Mouse (Mus musculus) testis, adult 2 months (tissue): Measurements from ENCODE around the gene C8b. TPM values are rescaled to one million over a fixed set of nuclear protein-coding genes. Genes with fewer than 3 reads are reported as not detected.

Experiments used
- H3K27ac ChIP-seq: fragments of 200-500 bp; 2 replicates; pipeline ENCODE4 v1.5.1; 2012; ENCODE audit warnings: low read depth, low read length; ENCODE audit not compliant: control insufficient read depth, insufficient read depth
- H3K27me3 ChIP-seq: fragments of 200-500 bp; 2 replicates; pipeline ENCODE4 v1.6.1; 2012; ENCODE audit warnings: mild to moderate bottlenecking, low read length, moderate library complexity; ENCODE audit not compliant: control insufficient read depth, insufficient read depth
- H3K36me3 ChIP-seq: fragments of 200-500 bp; 2 replicates; pipeline ENCODE4 v1.6.1; 2012; ENCODE audit warnings: mild to moderate bottlenecking, low read length; ENCODE audit not compliant: control insufficient read depth, insufficient read depth
- H3K4me1 ChIP-seq: fragments of 200-500 bp; 2 replicates; pipeline ENCODE4 v1.6.1; 2012; ENCODE audit warnings: low read length; ENCODE audit not compliant: control insufficient read depth, insufficient read depth
- H3K4me3 ChIP-seq: fragments of 200-500 bp; 2 replicates; pipeline ENCODE4 v1.5.1; 2012; ENCODE audit warnings: low read depth, mild to moderate bottlenecking, low read length, moderate library complexity, mixed read lengths; ENCODE audit not compliant: control insufficient read depth
- CTCF ChIP-seq: fragments of 200-500 bp; IDR thresholded peaks from 2 replicates; pipeline ENCODE4 v1.5.1; 2012; ENCODE audit warnings: low read depth, mild to moderate bottlenecking, inconsistent platforms, low read length, moderate library complexity; ENCODE audit not compliant: control insufficient read depth, insufficient read depth, insufficient replicate concordance
- POLR2A ChIP-seq: fragments of 200-500 bp; IDR thresholded peaks from 2 replicates; pipeline ENCODE4 v1.6.1; 2012; ENCODE audit warnings: low read depth, mild to moderate bottlenecking, inconsistent platforms, low read length, moderate library complexity; ENCODE audit not compliant: control insufficient read depth
- polyA plus RNA-seq: library from polyadenylated mRNA; depleted of rRNA; stranded (reverse); fragments of >200 nt; gene quantifications from 2 replicates; pipeline ENCODE4 v1.2.3, GENCODE M21; 2012

The C8b gene
- polyA plus RNA-seq, 1 experiment, result 25.4 TPM

DNA sequence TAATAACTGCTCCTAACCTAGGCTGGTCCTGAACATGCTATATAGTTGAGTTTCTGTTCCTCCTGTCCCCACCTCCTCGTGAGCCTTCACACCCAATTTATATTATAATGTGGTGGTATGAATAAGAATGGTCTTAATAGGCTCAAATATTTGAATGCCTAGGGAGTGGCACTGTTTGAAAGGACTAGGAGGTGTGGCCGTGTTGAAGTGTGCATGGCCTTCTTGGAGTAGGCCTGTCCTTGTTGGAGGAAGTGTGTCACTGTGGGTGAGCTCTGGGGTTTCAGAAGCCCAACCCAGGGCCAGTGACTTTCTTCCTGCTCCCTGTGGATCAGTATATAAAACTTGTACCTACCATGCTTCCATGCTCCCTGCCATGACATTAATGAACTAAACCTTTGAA lies 47.5 kb downstream of the C8b start:
- H3K36me3 ChIP-seq, result no peaks in the 10 kb centered on the region
- no peaks in the 10 kb centered on the region for H3K27me3 ChIP-seq
- no peaks in the 10 kb centered on the region for H3K4me1 ChIP-seq
- TF ChIP-seq POLR2A, result no peak
- TF ChIP-seq CTCF, result no peak
- H3K27ac ChIP-seq, result no peak overlapping the region
- H3K4me3 ChIP-seq, result no peak overlapping the region

GRCm38 (mm10) chr4:104816519-104817232 lies 50.6 kb downstream of the C8b start:
- H3K27me3 ChIP-seq, result no peaks in the 10 kb centered on the region
- H3K4me1 ChIP-seq, result peaks cover 3% of the 10 kb centered on the region; the same call in 1 of the 2 replicates
- H3K4me3 ChIP-seq, result no peak overlapping the region
- TF ChIP-seq POLR2A (no peak), CTCF (no peak)
- H3K36me3 ChIP-seq, result no peaks in the 10 kb centered on the region
- H3K27ac ChIP-seq, result no peak overlapping the region

- peaks cover 8% of the 10 kb centered on the region for H3K4me1 ChIP-seq
- TF ChIP-seq CTCF (no peak), POLR2A (no peak)
Measured at GRCm38 (mm10) chr4:104817509-104817908, 51.4 kb downstream of the C8b start.

GRCm38 (mm10) chr4:104818986-104819385 lies 52.9 kb downstream of the C8b start:
- Histone ChIP-seq H3K36me3 (no peaks in the 10 kb centered on the region), H3K4me1 (peaks cover 8% of the 10 kb centered on the region), H3K4me3 (no peak overlapping the region), H3K27me3 (no peaks in the 10 kb centered on the region), H3K27ac (no peak overlapping the region)
- TF ChIP-seq POLR2A (no peak), CTCF (no peak)

More at GRCm38 (mm10) chr4:104817509-104817908, 51.4 kb downstream of the C8b start:
- Histone ChIP-seq H3K4me3 (no peak overlapping the region), H3K36me3 (no peaks in the 10 kb centered on the region), H3K27me3 (no peaks in the 10 kb centered on the region), H3K27ac (no peak overlapping the region)

DNA sequence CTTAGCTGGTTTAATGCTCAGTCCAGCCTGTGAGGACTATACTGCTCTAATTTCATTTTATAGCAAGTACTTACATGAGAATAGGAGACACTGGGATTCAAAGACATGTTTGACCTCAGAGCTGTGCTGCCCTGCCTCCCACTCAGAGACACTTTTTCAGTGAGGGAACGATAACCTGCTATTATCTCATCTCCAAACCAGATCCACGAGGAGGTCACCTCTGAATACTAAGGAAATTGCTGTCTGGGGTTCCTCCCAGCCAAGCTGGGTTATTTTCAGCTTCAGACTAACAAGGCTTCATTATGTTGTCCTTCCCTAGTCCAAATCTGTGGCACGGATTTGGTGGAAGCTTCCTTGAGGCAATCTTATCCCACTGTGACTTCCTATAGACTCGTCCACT lies 53.8 kb downstream of the C8b start:
- Histone ChIP-seq H3K36me3 (no peaks in the 10 kb centered on the region), H3K4me3 (no peak overlapping the region), H3K4me1 (peaks cover 8% of the 10 kb centered on the region), H3K27me3 (no peaks in the 10 kb centered on the region), H3K27ac (no peak overlapping the region)
- no peak for TF ChIP-seq POLR2A

DNA sequence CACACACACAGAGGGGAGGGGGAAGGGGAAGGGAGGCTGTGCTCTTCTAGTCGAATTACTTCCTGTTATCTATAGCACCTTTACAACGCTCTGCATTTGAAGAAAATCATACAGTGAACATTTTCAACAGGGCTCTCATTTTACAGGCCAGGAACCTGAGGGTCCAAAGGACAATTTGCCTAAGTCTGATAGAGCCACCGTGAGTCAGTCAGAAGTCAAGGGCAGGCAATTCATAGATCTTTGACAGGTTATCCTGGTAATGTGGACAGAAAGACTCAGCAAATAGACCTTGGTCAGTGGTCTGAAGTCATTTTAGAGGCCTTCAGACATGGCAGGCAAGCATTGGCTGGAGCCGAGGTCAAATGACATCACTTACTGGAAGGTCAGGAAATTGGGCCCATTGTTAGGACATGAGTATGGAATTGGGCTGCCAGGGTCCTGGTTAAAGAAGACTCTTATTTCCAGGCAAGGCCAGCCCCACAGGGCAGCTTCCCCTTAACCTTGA lies 57.5 kb downstream of the C8b start:
- Histone ChIP-seq H3K36me3 (no peaks in the 10 kb centered on the region), H3K4me3 (no peak overlapping the region), H3K27ac (no peak overlapping the region), H3K4me1 (peaks cover 8% of the 10 kb centered on the region), H3K27me3 (no peaks in the 10 kb centered on the region)
- no peak for TF ChIP-seq CTCF
- TF ChIP-seq POLR2A, result no peak

- H3K4me1 ChIP-seq, result peaks cover 8% of the 10 kb centered on the region
- TF ChIP-seq CTCF (no peak), POLR2A (no peak)
- H3K27me3 ChIP-seq, result no peaks in the 10 kb centered on the region
- H3K27ac ChIP-seq, result no peak overlapping the region
- no peak overlapping the region for H3K4me3 ChIP-seq
- no peaks in the 10 kb centered on the region for H3K36me3 ChIP-seq
Measured at GRCm38 (mm10) chr4:104824381-104825077, 58.4 kb downstream of the C8b start.
